Mouse (Mus musculus): ENCODE data around the gene Vmo1.

GRCm38 (mm10) chr11:70516352-70516751 is 1.9 kb upstream of the Vmo1 start:
- TF ChIP-seq CTCF (IDR thresholded peaks at IDR 0.05; ENCODE audit: low read depth) (peak; percentile 74), EP300 (IDR thresholded peaks at IDR 0.05; ENCODE audit: low read depth) (no peak)
